12 mouse cellular contexts compared by ENCODE assay signal in the genomic region with DNA sequence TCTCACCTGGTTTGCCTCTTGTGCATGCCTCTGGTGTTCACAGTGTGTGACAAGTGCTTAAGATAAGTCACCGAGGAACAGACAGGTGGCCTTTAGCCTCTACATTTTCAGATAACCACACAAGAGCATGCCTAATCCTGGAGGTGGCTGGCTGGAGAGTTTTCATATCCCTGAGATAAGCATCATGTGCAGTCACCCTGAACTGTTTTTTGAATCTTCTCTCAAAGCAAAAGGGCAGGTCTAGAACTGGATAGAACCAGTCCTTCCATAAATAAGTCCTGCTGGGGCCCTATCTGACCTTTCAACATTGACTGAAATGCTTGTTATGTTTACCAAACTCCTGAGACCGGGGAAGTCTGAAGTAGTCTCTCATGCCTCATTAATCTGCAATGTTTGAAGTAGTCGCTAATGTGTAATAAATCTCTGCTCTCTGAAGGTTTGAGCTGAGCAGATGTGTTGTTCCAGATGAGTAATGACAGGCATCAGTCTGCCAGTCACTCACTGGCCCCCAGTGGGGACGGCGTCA. TPM values are rescaled to one million over a fixed set of nuclear protein-coding genes. Genes with fewer than 3 reads are reported as not detected.
DNase-seq lines count a peak whose midpoint lies in the region; ATAC-seq and TF ChIP-seq lines count a peak whose summit lies in the region.
"Had no signal": no experiment of that assay in that cellular context is flagged by ENCODE, and none has a peak within 500 bp of the region (broad histone marks: within the 10 kb centered on the region; RNA-seq: fewer than 3 reads in every experiment).

No protein-coding gene starts in this region.

- no peak overlapping the region for H3K4me2 ChIP-seq in heart, embryonic 13.5 days
- H3K4me2 ChIP-seq: embryonic facial prominence, embryonic 13.5 days had no signal

- peak; percentile 14; the same call in 1 of the 2 replicates for ATAC-seq in heart, embryonic 13.5 days (ENCODE audit: extremely low read depth, insufficient number of reproducible peaks, low FRiP score, low TSS enrichment)
- no peak for ATAC-seq in Patski
- ATAC-seq in megakaryocyte, adult 5-6 weeks (ENCODE audit: poor library complexity, severe bottlenecking): no peak

- 0 out of 2 replicates have a peak overlapping the region, but pooled peaks have one; percentile 20 for H3K27ac ChIP-seq in heart, embryonic 13.5 days (replicated peaks)
- H3K27ac ChIP-seq: embryonic facial prominence, embryonic 13.5 days; macrophage had no signal

- CTCF ChIA-PET in Patski (lab: Charles Lee): no interaction called here

- H3K36me3 ChIP-seq in heart, embryonic 13.5 days: no peaks in the 10 kb centered on the region
- H3K36me3 ChIP-seq: embryonic facial prominence, embryonic 13.5 days had no signal

- no peak overlapping the region for H3K4me3 ChIP-seq in heart, embryonic 13.5 days
- H3K4me3 ChIP-seq: embryonic facial prominence, embryonic 13.5 days had no signal

- H3K27me3 ChIP-seq in heart, embryonic 13.5 days (replicated peaks): peaks cover 4% of the 10 kb centered on the region; the same call in 1 of the 2 replicates
- H3K27me3 ChIP-seq in Patski: peaks cover 42% of the 10 kb centered on the region
- H3K27me3 ChIP-seq: embryonic facial prominence, embryonic 13.5 days had no signal

- H3K9ac ChIP-seq in heart, embryonic 13.5 days: no peak overlapping the region
- H3K9ac ChIP-seq: embryonic facial prominence, embryonic 13.5 days had no signal

- WGBS in heart, embryonic 13.5 days: 30% methylated on average over 5 of the region's 5 CpGs

- in situ Hi-C loops in Patski (cut with MboI; ENCODE audit: low pct_unique_long_range_greater_than_20kb): no loop called here

- POLR2A ChIA-PET in Patski (lab: Charles Lee): no interaction called here

- H3K9me3 ChIP-seq in heart, embryonic 13.5 days: no peaks in the 10 kb centered on the region
- H3K9me3 ChIP-seq: embryonic facial prominence, embryonic 13.5 days had no signal

- no peak for DNase-seq in heart, adult 9 months (ENCODE audit: low spot score in 2 of 2)
- DNase-seq in Patski (ENCODE audit: low read depth, low spot score): peak; percentile 37
- peak; percentile 86 for DNase-seq in kidney, adult 9 months
- peak; percentile 50 for DNase-seq in lung, postnatal 36 days
- DNase-seq in adrenal gland, postnatal 14 days: no peak
- no peak for DNase-seq in gastrocnemius, postnatal 25 days

- H3K4me1 ChIP-seq in heart, embryonic 13.5 days: peaks cover 16% of the 10 kb centered on the region
- H3K4me1 ChIP-seq: embryonic facial prominence, embryonic 13.5 days had no signal

- no peak for TF ChIP-seq CTCF in Patski (IDR thresholded peaks at IDR 0.05)

RNA-seq across cellular contexts. Expression of a gene that starts 39.5 kb away (rescaled TPM):
- polyA plus RNA-seq in heart, embryonic 13.5 days (2015; fragmentation: Nextera tagmentation; extraction: Ambion mirVana): 6.9 and 8.9 TPM in 2 replicates
- polyA plus RNA-seq in Patski (2021): 11.4 TPM
- 28.1 and 33.3 TPM in 2 replicates for total RNA-seq in adrenal gland, postnatal 14 days (2021)
- total RNA-seq in megakaryocyte, adult 5-6 weeks (2015): 9.3 and 11.2 TPM in 2 replicates
- total RNA-seq in megakaryocyte, adult 5-6 weeks (2017): 11.5 and 12.3 TPM in 2 replicates
- total RNA-seq in gastrocnemius, postnatal 25 days (2021): 1 to 10 TPM; 2.5 to 3.8 TPM

RNA-seq across cellular contexts. Expression of a gene that starts 42.3 kb away (rescaled TPM):
- polyA plus RNA-seq in heart, embryonic 13.5 days (2015; fragmentation: Nextera tagmentation; extraction: Ambion mirVana): 0.13 and 0.15 TPM in 2 replicates
- not detected for polyA plus RNA-seq in Patski (2021)
- 0.37 and 0.38 TPM in 2 replicates for total RNA-seq in adrenal gland, postnatal 14 days (2021)
- not detected in 2 replicates for total RNA-seq in megakaryocyte, adult 5-6 weeks (2015)
- not detected in 2 replicates for total RNA-seq in megakaryocyte, adult 5-6 weeks (2017)
- total RNA-seq in gastrocnemius, postnatal 25 days (2021): not detected
- total RNA-seq: hematopoietic stem cell, adult 5-6 weeks had no signal
- polyA plus RNA-seq: C2C12, macrophage had no signal

Comparison
In these comparisons a context has a peak if more than half of its experiments do, and no peak if none do; other contexts are left out.
1. DNase-seq: peak in Patski (single experiment), kidney, adult 9 months (single experiment) and lung, postnatal 36 days (single experiment); none in heart, adult 9 months (0 of 2), adrenal gland, postnatal 14 days (single experiment) and gastrocnemius, postnatal 25 days (single experiment).